Mouse (Mus musculus) central nervous system, embryonic 14 days (tissue): ENCODE data around the gene Abhd16a. TPM values are rescaled to one million over a fixed set of nuclear protein-coding genes. Genes with fewer than 3 reads are reported as not detected.

Source experiments
- polyA plus RNA-seq: library from polyadenylated mRNA; depleted of rRNA; stranded (reverse); fragments of >200 nt; gene quantifications from 2 replicates; pipeline ENCODE4 v1.2.3, GENCODE M21; 2012; rRNA removed

Gene Abhd16a
- polyA plus RNA-seq, 1 experiment = 93.6 TPM

GRCm38 (mm10) chr17:35134801-35135590, 45.9 kb downstream of the Abhd16a start, which contains the start of gene Bag6:
TSS of gene Bag6 (plus strand) at chr17:35135178.

Other genes with a start within 250 kb of the Abhd16a start
- 102 and 104 TPM in 2 replicates for gene Skiv2l, start 239.1 kb upstream of the Abhd16a start, polyA plus RNA-seq
- 74.4 and 75.2 TPM in 2 replicates for gene Nelfe, start 238.9 kb upstream of the Abhd16a start, polyA plus RNA-seq
- gene Cfb, start 226.7 kb upstream of the Abhd16a start, polyA plus RNA-seq = 1.2 and 2.4 TPM in 2 replicates
- gene Zbtb12, start 209.8 kb upstream of the Abhd16a start, polyA plus RNA-seq = 112 and 124 TPM in 2 replicates
- not detected in 2 replicates for gene Gm20547, start 207.2 kb upstream of the Abhd16a start, polyA plus RNA-seq
- gene C2, start 191.0 kb upstream of the Abhd16a start, polyA plus RNA-seq = 2.2 and 3.4 TPM in 2 replicates
- 310 and 337 TPM in 2 replicates for gene Ehmt2, start 190.8 kb upstream of the Abhd16a start, polyA plus RNA-seq
- gene Slc44a4, start 174.8 kb upstream of the Abhd16a start, polyA plus RNA-seq = 0.02 and 0.08 TPM in 2 replicates
- 24.0 and 24.4 TPM in 2 replicates for gene Neu1, start 158.0 kb upstream of the Abhd16a start, polyA plus RNA-seq
- gene Hspa1b, start 130.0 kb upstream of the Abhd16a start, polyA plus RNA-seq = 4.4 and 6.7 TPM in 2 replicates
- not detected in 2 replicates for gene Gm20481, start 119.4 kb upstream of the Abhd16a start, polyA plus RNA-seq
- gene Hspa1a, start 117.1 kb upstream of the Abhd16a start, polyA plus RNA-seq = 4.1 and 5.8 TPM in 2 replicates
- gene Hspa1l, start 116.6 kb upstream of the Abhd16a start, polyA plus RNA-seq = 0.29 and 0.31 TPM in 2 replicates
- gene Lsm2, start 107.4 kb upstream of the Abhd16a start, polyA plus RNA-seq = 113 and 117 TPM in 2 replicates
- 96.9 and 103 TPM in 2 replicates for gene Vars, start 88.3 kb upstream of the Abhd16a start, polyA plus RNA-seq
- gene Vwa7, start 72.7 kb upstream of the Abhd16a start, polyA plus RNA-seq = 0.54 and 0.55 TPM in 2 replicates
- gene Sapcd1, start 61.2 kb upstream of the Abhd16a start, polyA plus RNA-seq = 6.1 TPM in 2 replicates
- gene Msh5, start 42.5 kb upstream of the Abhd16a start, polyA plus RNA-seq = 4.1 and 6.2 TPM in 2 replicates
- gene Clic1, start 39.3 kb upstream of the Abhd16a start, polyA plus RNA-seq = 89.1 and 106 TPM in 2 replicates
- gene Ddah2, start 30.2 kb upstream of the Abhd16a start, polyA plus RNA-seq = 371 and 426 TPM in 2 replicates
- gene Ly6g6c, start 23.9 kb upstream of the Abhd16a start, polyA plus RNA-seq = 0.07 and 0.48 TPM in 2 replicates
- gene Mpig6b, start 23.1 kb upstream of the Abhd16a start, polyA plus RNA-seq = 0.22 and 0.23 TPM in 2 replicates
- 3.0 and 7.1 TPM in 2 replicates for gene Ly6g6e, start 12.4 kb upstream of the Abhd16a start, polyA plus RNA-seq
- 2.3 and 2.8 TPM in 2 replicates for gene Ly6g6d, start 11.2 kb upstream of the Abhd16a start, polyA plus RNA-seq
- 0.10 and 0.16 TPM in 2 replicates for gene Ly6g6f, start 3.7 kb upstream of the Abhd16a start, polyA plus RNA-seq
- not detected in 2 replicates for gene Ly6g5c, start 19.0 kb downstream of the Abhd16a start, polyA plus RNA-seq
- gene Ly6g5b, start 26.2 kb downstream of the Abhd16a start, polyA plus RNA-seq = 2.9 TPM in 2 replicates
- 22.2 and 25.0 TPM in 2 replicates for gene Gpank1, start 32.2 kb downstream of the Abhd16a start, polyA plus RNA-seq
- gene Csnk2b, start 32.8 kb downstream of the Abhd16a start, polyA plus RNA-seq = 218 and 221 TPM in 2 replicates
- 4.9 and 5.3 TPM in 2 replicates for gene D17H6S53E, start 37.1 kb downstream of the Abhd16a start, polyA plus RNA-seq
- gene Apom, start 42.8 kb downstream of the Abhd16a start, polyA plus RNA-seq = 1.1 and 1.2 TPM in 2 replicates
- 327 and 363 TPM in 2 replicates for gene Bag6, start 45.9 kb downstream of the Abhd16a start, polyA plus RNA-seq
- gene Prrc2a, start 75.6 kb downstream of the Abhd16a start, polyA plus RNA-seq = 357 and 368 TPM in 2 replicates
- gene Aif1, start 86.8 kb downstream of the Abhd16a start, polyA plus RNA-seq = 3.3 and 4.7 TPM in 2 replicates
- 12.8 and 13.3 TPM in 2 replicates for gene Lst1, start 99.2 kb downstream of the Abhd16a start, polyA plus RNA-seq
- 0.71 and 1.3 TPM in 2 replicates for gene Ltb, start 105.2 kb downstream of the Abhd16a start, polyA plus RNA-seq
- 0.34 and 0.66 TPM in 2 replicates for gene Tnf, start 112.7 kb downstream of the Abhd16a start, polyA plus RNA-seq
- gene Lta, start 116.1 kb downstream of the Abhd16a start, polyA plus RNA-seq = 0.32 and 0.34 TPM in 2 replicates
- not detected in 2 replicates for gene Gm16181, start 131.6 kb downstream of the Abhd16a start, polyA plus RNA-seq
- gene Atp6v1g2, start 144.4 kb downstream of the Abhd16a start, polyA plus RNA-seq = 68.5 and 73.3 TPM in 2 replicates
- 15.6 TPM in 2 replicates for gene Nfkbil1, start 146.5 kb downstream of the Abhd16a start, polyA plus RNA-seq
- 959 and 1,020 TPM in 2 replicates for gene Ddx39b, start 152.5 kb downstream of the Abhd16a start, polyA plus RNA-seq
- 38.6 and 42.0 TPM in 2 replicates for gene H2-D1, start 173.5 kb downstream of the Abhd16a start, polyA plus RNA-seq
- gene H2-Q1, start 231.1 kb downstream of the Abhd16a start, polyA plus RNA-seq = 0.09 and 0.10 TPM in 2 replicates